Mouse (Mus musculus) hematopoietic stem cell, adult 5-6 weeks (primary cell): Measurements from ENCODE around the gene Upf1. TPM values are rescaled to one million over a fixed set of nuclear protein-coding genes. Genes with fewer than 3 reads are reported as not detected.

Experiments
- ATAC-seq, 2 experiments: fragments of 125-278 bp in 1 of 2; replicated peaks in 1 of 2; 2 replicates each; pipeline ENCODE4 v1.8.0; 2016 to 2017; ENCODE audit warnings: inconsistent platforms in 2 of 2, mild to moderate bottlenecking in 2 of 2, moderate number of reproducible peaks in 2 of 2, low read depth in 1 of 2, moderate TSS enrichment in 1 of 2; ENCODE audit not compliant: low FRiP score in 2 of 2, poor library complexity in 2 of 2, severe bottlenecking in 2 of 2, insufficient read depth in 1 of 2, low TSS enrichment in 1 of 2
- total RNA-seq: library from RNA; stranded (forward); fragments of 172-1452, 232-1000 nt; gene quantifications from 2 replicates; pipeline ENCODE4 v1.2.3, GENCODE M21; 2017

Gene Upf1
- total RNA-seq, 1 experiment from 2014 or later: 34.1 TPM

GRCm38 (mm10) chr8:70300881-70301280, 52.2 kb downstream of the Upf1 start:
- no peak for ATAC-seq

DNA sequence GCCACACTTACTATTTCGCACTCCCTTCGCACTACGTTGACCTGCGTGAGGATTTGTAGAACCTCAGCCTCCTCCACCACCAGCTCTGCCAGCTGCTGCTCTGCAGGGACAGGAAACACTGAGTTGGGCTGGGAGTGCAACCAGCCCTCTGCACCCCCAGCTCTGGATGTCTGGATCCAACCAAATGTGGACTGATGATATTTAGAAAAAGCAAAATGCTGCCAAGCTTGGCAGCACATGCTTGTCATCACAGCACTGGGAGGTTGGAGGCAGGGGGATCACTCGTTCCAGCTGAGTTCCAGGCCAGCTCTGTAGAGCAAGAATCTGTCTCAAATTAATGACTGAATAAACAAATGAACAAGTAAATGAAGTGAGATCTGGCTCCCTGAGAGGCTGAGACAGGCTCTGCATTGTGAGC, 59.1 kb downstream of the Upf1 start:
- ATAC-seq: no peak

DNA sequence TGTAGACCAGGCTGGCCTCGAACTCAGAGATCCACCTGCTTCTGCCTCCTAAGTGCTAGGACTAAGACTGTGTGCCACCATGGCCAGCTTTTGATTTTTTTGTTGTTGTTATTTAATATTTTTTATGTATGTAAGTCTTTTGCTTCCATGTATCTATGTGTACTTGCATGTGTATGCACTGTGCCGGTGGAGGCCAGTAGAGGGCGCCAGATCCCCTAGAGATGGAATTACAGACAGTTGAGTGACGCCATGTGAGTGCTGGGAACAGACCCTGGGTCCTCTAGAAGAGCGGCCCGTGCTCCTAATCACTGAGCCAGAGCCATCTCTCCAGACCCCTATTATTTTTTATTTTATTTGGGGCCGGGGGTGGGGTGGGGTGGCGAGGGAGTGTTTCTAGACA, 66.3 kb downstream of the Upf1 start:
- no peak for ATAC-seq

DNA sequence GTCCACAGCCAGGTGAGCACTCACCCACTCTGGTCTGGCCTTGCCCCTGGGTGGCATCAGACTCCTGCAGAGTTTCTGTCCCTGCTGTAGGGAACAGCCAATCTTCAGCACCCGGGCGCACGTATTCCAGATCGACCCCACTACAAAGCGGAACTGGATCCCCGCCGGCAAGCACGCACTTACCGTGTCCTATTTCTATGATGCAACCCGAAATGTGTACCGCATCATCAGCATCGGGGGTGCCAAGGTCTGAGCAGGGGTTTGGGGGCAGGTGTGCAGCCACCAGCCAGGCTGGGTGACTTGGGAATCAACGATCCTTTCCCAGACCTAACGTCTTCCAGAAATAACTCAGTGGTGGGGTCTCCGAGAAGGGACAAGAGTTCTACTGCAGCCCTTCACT, 67.8 kb downstream of the Upf1 start:
- ATAC-seq: no peak

GRCm38 (mm10) chr8:70284421-70284820, 68.7 kb downstream of the Upf1 start:
- no peak for ATAC-seq

- ATAC-seq: no peak
These were observed 69.7 kb downstream of the Upf1 start for GRCm38 (mm10) chr8:70283136-70284077.

DNA sequence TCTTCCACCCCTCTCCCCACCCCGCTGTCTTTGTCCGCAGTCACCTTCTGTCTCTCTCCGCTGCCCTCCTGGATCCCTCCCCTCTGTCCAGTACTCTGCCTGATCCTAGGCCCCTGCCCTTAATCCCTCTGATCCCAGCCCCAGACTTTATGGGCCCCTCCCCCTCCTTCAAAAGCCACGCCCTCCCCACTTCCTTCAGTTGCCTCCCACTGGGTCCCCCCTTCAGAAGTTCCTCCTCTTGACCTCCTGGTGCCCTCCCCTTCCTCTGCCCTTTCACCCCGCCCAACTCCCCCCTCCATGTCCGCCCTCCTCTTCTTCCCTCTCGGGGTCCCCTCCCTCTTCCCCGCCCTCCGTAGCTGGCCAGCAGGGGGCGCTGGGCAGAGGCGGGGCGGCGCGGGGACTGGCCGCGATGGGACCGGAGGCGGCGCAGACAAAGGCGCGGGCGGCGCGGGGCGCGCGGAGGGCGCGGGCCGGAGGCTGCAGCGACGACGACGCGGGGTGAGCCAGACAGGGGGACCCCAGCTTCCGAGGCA, 70.4 kb downstream of the Upf1 start, which contains the start of gene Homer3:
Homer3 (plus strand) TSS at position 225 of the 533 bp plus-strand sequence.
- peak; percentile 85 to 90 for ATAC-seq

Other genes starting within 250 kb of the Upf1 start
- not detected in 2 replicates for gene Ncan, start 232.4 kb downstream of the Upf1 start, total RNA-seq
- gene Nr2c2ap, start 221.9 kb downstream of the Upf1 start, total RNA-seq: 11.4 and 13.9 TPM in 2 replicates
- 6.8 and 22.8 TPM in 2 replicates for gene Rfxank, start 214.1 kb downstream of the Upf1 start, total RNA-seq
- gene Borcs8, start 213.8 kb downstream of the Upf1 start, total RNA-seq: 39.0 and 43.0 TPM in 2 replicates
- 0.25 TPM in 1 of 2 replicates, not detected in the other for gene Mef2b, start 213.6 kb downstream of the Upf1 start, total RNA-seq
- 10.8 and 17.1 TPM in 2 replicates for gene Tmem161a, start 180.9 kb downstream of the Upf1 start, total RNA-seq
- 1.9 and 4.2 TPM in 2 replicates for gene Slc25a42, start 141.0 kb downstream of the Upf1 start, total RNA-seq
- 52.8 and 62.7 TPM in 2 replicates for gene Sugp2, start 119.1 kb downstream of the Upf1 start, total RNA-seq
- 3.4 and 4.3 TPM in 2 replicates for gene Armc6, start 118.8 kb downstream of the Upf1 start, total RNA-seq
- gene Homer3, start 70.5 kb downstream of the Upf1 start, total RNA-seq: 21.1 and 38.2 TPM in 2 replicates
- 96.3 and 103 TPM in 2 replicates for gene Ddx49, start 50.8 kb downstream of the Upf1 start, total RNA-seq
- 63.0 and 75.0 TPM in 2 replicates for gene Cope, start 50.8 kb downstream of the Upf1 start, total RNA-seq
- gene Cers1, start 37.5 kb downstream of the Upf1 start, total RNA-seq: 1.2 TPM in 1 of 2 replicates, not detected in the other
- gene Gdf1, start 23.5 kb downstream of the Upf1 start, total RNA-seq: not detected in 2 replicates
- gene Comp, start 20.3 kb upstream of the Upf1 start, total RNA-seq: 0.44 and 4.1 TPM in 2 replicates
- 5.9 and 7.1 TPM in 2 replicates for gene Crtc1, start 86.3 kb upstream of the Upf1 start, total RNA-seq
- gene Klhl26, start 123.7 kb upstream of the Upf1 start, total RNA-seq: 7.8 and 7.9 TPM in 2 replicates
- 0.20 TPM in 1 of 2 replicates, not detected in the other for gene Tmem59l, start 134.1 kb upstream of the Upf1 start, total RNA-seq
- not detected in 2 replicates for gene Crlf1, start 139.9 kb upstream of the Upf1 start, total RNA-seq
- 32.8 and 38.3 TPM in 2 replicates for gene Rex1bd, start 153.5 kb upstream of the Upf1 start, total RNA-seq
- gene Uba52, start 157.5 kb upstream of the Upf1 start, total RNA-seq: 2,498 and 4,881 TPM in 2 replicates
- gene Fkbp8, start 174.4 kb upstream of the Upf1 start, total RNA-seq: 112 and 114 TPM in 2 replicates
- 66.1 and 70.0 TPM in 2 replicates for gene Kxd1, start 174.7 kb upstream of the Upf1 start, total RNA-seq
- 9.2 and 14.3 TPM in 2 replicates for gene Ell, start 186.2 kb upstream of the Upf1 start, total RNA-seq
- 20.4 and 26.0 TPM in 2 replicates for gene Isyna1, start 241.1 kb upstream of the Upf1 start, total RNA-seq